Comparison of ENCODE assay signal across 23 mouse cellular contexts in genomic region chrX:144104619-144105416, GRCm38 (mm10). TPM values are rescaled to one million over a fixed set of nuclear protein-coding genes. Genes with fewer than 3 reads are reported as not detected.
DNase-seq lines count a peak whose midpoint lies in the region; ATAC-seq and TF ChIP-seq lines count a peak whose summit lies in the region.
"Had no signal": no experiment of that assay in that cellular context is flagged by ENCODE, and none has a peak within 500 bp of the region (broad histone marks: within the 10 kb centered on the region; RNA-seq: fewer than 3 reads in every experiment).

No protein-coding gene starts in this region.

- dilution Hi-C loops in CH12.LX (cut with MboI; ENCODE audit: extremely low pct_ligation_motif_present, extremely low pct_unique_long_range_greater_than_20kb, low sequenced_read_pairs), result no loop called here

- DNase-seq in cerebellum, postnatal 10 days, result peak; percentile 5 to 10
- no peak for DNase-seq in cerebellum, adult 11 months
- peak; percentile 15 for DNase-seq in gastrocnemius, adult 18-20 months (ENCODE audit: low spot score)
- no peak for DNase-seq in gastrocnemius, postnatal 10 days
- peak; percentile 1 for DNase-seq in CH12.LX (ENCODE audit: extremely low read depth)
- DNase-seq in ovary, adult 18-20 months (ENCODE audit: low spot score), result no peak
- DNase-seq: adrenal gland, postnatal 14 days; cerebellum, adult 18-20 months; gastrocnemius, postnatal 25 days; heart, adult 2 months; heart, postnatal 36 days; kidney, postnatal 4 days; thymus, postnatal 14 days had no signal

- no peak overlapping the region for H3K27ac ChIP-seq in CH12.LX (ENCODE audit: insufficient read depth, low read depth)
- H3K27ac ChIP-seq in forebrain, embryonic 16.5 days (ENCODE audit: low read length), result no peak overlapping the region
- H3K27ac ChIP-seq: heart, adult 2 months; hindbrain, embryonic 15.5 days; limb, embryonic 13.5 days; liver, embryonic 15.5 days; midbrain, embryonic 15.5 days had no signal

- in situ Hi-C loops in CH12.LX (cut with MboI; ENCODE audit: low pct_ligation_motif_present, low pct_unique_long_range_greater_than_20kb, low sequenced_read_pairs), result no loop called here

- no peaks in the 10 kb centered on the region for H3K27me3 ChIP-seq in CH12.LX (replicated peaks)
- H3K27me3 ChIP-seq in forebrain, embryonic 16.5 days (replicated peaks; ENCODE audit: control insufficient read depth, insufficient read depth, low read length), result no peaks in the 10 kb centered on the region
- H3K27me3 ChIP-seq: hindbrain, embryonic 15.5 days; liver, embryonic 15.5 days; midbrain, embryonic 15.5 days had no signal

- no peak overlapping the region for H3K4me2 ChIP-seq in CH12.LX (ENCODE audit: insufficient read depth, low read depth, poor library complexity, severe bottlenecking)
- H3K4me2 ChIP-seq in forebrain, embryonic 16.5 days (ENCODE audit: low read length), result no peak overlapping the region
- H3K4me2 ChIP-seq: hindbrain, embryonic 15.5 days; limb, embryonic 13.5 days; liver, embryonic 15.5 days; midbrain, embryonic 15.5 days had no signal

- H3K4me1 ChIP-seq in CH12.LX (ENCODE audit: control insufficient read depth in 1 of 2, insufficient read depth in 2 of 2), result no peaks in the 10 kb centered on the region
- H3K4me1 ChIP-seq in forebrain, embryonic 16.5 days (replicated peaks; ENCODE audit: control insufficient read depth, insufficient read depth, low read length), result no peaks in the 10 kb centered on the region
- H3K4me1 ChIP-seq: hindbrain, embryonic 15.5 days; limb, embryonic 13.5 days; liver, embryonic 15.5 days; midbrain, embryonic 15.5 days had no signal

- H3K36me3 ChIP-seq in CH12.LX (replicated peaks in 1 of 2; ENCODE audit: control insufficient read depth in 1 of 2, insufficient read depth in 1 of 2, low read length in 1 of 2), result no peaks in the 10 kb centered on the region
- no peaks in the 10 kb centered on the region for H3K36me3 ChIP-seq in forebrain, embryonic 16.5 days (ENCODE audit: control insufficient read depth, insufficient read depth)
- H3K36me3 ChIP-seq: hindbrain, embryonic 15.5 days; limb, embryonic 13.5 days; liver, embryonic 15.5 days; midbrain, embryonic 15.5 days had no signal

- H3K9me3 ChIP-seq in CH12.LX (replicated peaks; ENCODE audit: low read length), result no peaks in the 10 kb centered on the region
- no peaks in the 10 kb centered on the region for H3K9me3 ChIP-seq in forebrain, embryonic 16.5 days (ENCODE audit: control insufficient read depth, low read length)
- H3K9me3 ChIP-seq: hindbrain, embryonic 15.5 days; limb, embryonic 13.5 days; liver, embryonic 15.5 days; midbrain, embryonic 15.5 days had no signal

- no peak for TF ChIP-seq CTCF in CH12.LX (conservative IDR thresholded peaks at IDR 0.05 in 1 of 2, IDR thresholded peaks at IDR 0.05 in 1 of 2; ENCODE audit: low read depth in 2 of 2, low read length in 2 of 2)

- TF ChIP-seq POLR2A in CH12.LX (IDR thresholded peaks at IDR 0.05; ENCODE audit: low read depth, low read length), result no peak

- ATAC-seq in forebrain, embryonic 16.5 days, result peak; percentile 75
- ATAC-seq in erythroid progenitor cell, adult 5-6 weeks (replicated peaks; ENCODE audit: low FRiP score, poor library complexity, severe bottlenecking), result no peak
- ATAC-seq: activated CD4-positive, CD25-positive, alpha-beta regulatory T cell, adult 4 months; intestine, embryonic 16.5 days; midbrain, embryonic 15.5 days had no signal

- 41% methylated on average over 2 of the region's 2 CpGs for WGBS in forebrain, embryonic 16.5 days

- H3K79me2 ChIP-seq in CH12.LX (replicated peaks; ENCODE audit: control insufficient read depth, extremely low read depth, insufficient read depth, poor library complexity, severe bottlenecking), result no peaks in the 10 kb centered on the region

- H3K4me3 ChIP-seq in CH12.LX (replicated peaks in 1 of 3; ENCODE audit: low read depth in 2 of 3, low read length in 2 of 3, poor library complexity in 1 of 3), result no peak overlapping the region
- H3K4me3 ChIP-seq in forebrain, embryonic 16.5 days (replicated peaks; ENCODE audit: low read length), result no peak overlapping the region
- H3K4me3 ChIP-seq: heart, adult 2 months; hindbrain, embryonic 15.5 days; limb, embryonic 13.5 days; liver, embryonic 15.5 days; midbrain, embryonic 15.5 days had no signal

- no peak for TF ChIP-seq EP300 in CH12.LX (IDR thresholded peaks at IDR 0.05; ENCODE audit: low read length)

- H3K9ac ChIP-seq in CH12.LX (ENCODE audit: insufficient read depth, low read depth), result no peak overlapping the region
- no peak overlapping the region for H3K9ac ChIP-seq in forebrain, embryonic 16.5 days (replicated peaks; ENCODE audit: low read depth, low read length)
- H3K9ac ChIP-seq: hindbrain, embryonic 15.5 days; limb, embryonic 13.5 days; liver, embryonic 15.5 days; midbrain, embryonic 15.5 days had no signal

- TF ChIP-seq RAD21 in CH12.LX (IDR thresholded peaks at IDR 0.05; ENCODE audit: low read depth, low read length), result no peak

TF ChIP-seq in CH12.LX, 34 proteins besides CTCF, POLR2A, EP300 and RAD21:
- TF ChIP-seq GABPA (IDR thresholded peaks at IDR 0.05; ENCODE audit: insufficient replicate concordance, low read depth, low read length) (no peak), BHLHE40 (IDR thresholded peaks at IDR 0.05; ENCODE audit: low read depth, low read length) (no peak), CHD1 (IDR thresholded peaks at IDR 0.05; ENCODE audit: low read depth, low read length) (no peak), JUN (IDR thresholded peaks at IDR 0.05; ENCODE audit: insufficient read depth, low read depth, low read length) (no peak), CHD2 (IDR thresholded peaks at IDR 0.05; ENCODE audit: low read length) (no peak), ETS1 (conservative IDR thresholded peaks at IDR 0.05; ENCODE audit: low read depth, low read length) (no peak), MAZ (IDR thresholded peaks at IDR 0.05; ENCODE audit: low read depth, low read length) (no peak), POLR2AphosphoS2 (IDR thresholded peaks at IDR 0.05; ENCODE audit: low read depth, low read length) (no peak), PAX5 (IDR thresholded peaks at IDR 0.05; ENCODE audit: low read length) (no peak)

RNA-seq across cellular contexts. Expression of gene A730046J19Rik, which starts 48.7 kb away (rescaled TPM):
- total RNA-seq in gastrocnemius, adult 18-20 months (2021), result not detected
- under 1 TPM; 0.28 to 0.61 TPM for total RNA-seq in gastrocnemius, postnatal 10 days (2021)
- total RNA-seq in CH12.LX (2012; rRNA removed) (not detected in 2 replicates), CH12.LX (2014; rRNA removed) (not detected in 2 replicates)
- polyA plus RNA-seq in CH12.LX (2012; ENCODE audit: insufficient read length, low read depth), result not detected in 2 replicates
- polyA plus RNA-seq in forebrain, embryonic 16.5 days (2015; fragmentation: Nextera tagmentation; extraction: Ambion mirVana), result 0.34 and 0.36 TPM in 2 replicates
- 1.7 TPM in 1 of 2 replicates, not detected in the other for total RNA-seq in erythroid progenitor cell, adult 5-6 weeks (2015; ENCODE audit: low replicate concordance)
- 0.26 and 0.38 TPM in 2 replicates for total RNA-seq in erythroid progenitor cell, adult 5-6 weeks (2017; ENCODE audit: low replicate concordance)
- total RNA-seq: neutrophil, adult 5-6 weeks had no signal
- polyA plus RNA-seq: activated CD4-positive, CD25-positive, alpha-beta regulatory T cell, adult 4 months; small intestine, adult 2 months had no signal

Comparison
In these comparisons a context has a peak if more than half of its experiments do, and no peak if none do; other contexts are left out.
1. DNase-seq: peak in cerebellum, postnatal 10 days (2 of 2), gastrocnemius, adult 18-20 months (single experiment) and CH12.LX (single experiment); none in cerebellum, adult 11 months (single experiment), gastrocnemius, postnatal 10 days (single experiment) and ovary, adult 18-20 months (single experiment).